Mouse (Mus musculus) right cerebral cortex, postnatal 4 days (tissue): ENCODE data around the gene Msx2.
A peak's percentile ranks its signal among the peaks of the same experiment; 100 is the strongest.

ENCODE experiments used
- DNase-seq: peaks from one replicate; pipeline ENCODE4 v3.0.0-alpha.2; 2022

Gene Msx2

DNA sequence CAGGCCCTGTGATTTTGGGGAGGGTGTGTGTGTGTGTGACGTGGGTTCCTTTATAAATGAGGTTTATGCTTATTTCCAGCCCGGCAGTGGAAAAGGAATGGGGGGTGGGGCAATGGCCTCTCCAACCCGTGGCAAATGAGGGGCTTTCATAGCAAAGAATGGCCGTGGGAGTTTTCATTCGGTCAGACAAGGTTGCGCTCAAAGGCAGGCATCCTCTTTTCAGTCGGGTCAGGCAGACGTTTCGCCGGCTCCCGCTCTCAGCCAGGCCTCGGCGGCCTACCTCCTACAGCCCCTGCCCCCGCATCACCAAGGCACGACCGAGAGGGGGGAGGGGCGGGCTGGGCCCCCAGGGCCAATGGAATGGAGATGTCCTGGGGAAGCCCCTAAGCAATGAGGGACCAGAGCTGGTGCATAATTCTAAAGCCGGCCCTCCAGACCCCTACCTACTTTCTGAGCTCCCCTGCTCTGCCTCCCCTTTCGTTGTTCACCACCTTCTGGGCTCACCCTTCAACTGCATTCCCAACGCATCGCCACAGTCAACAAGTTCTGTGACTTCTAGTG is 8.4 kb downstream of the Msx2 start:
- no peak for DNase-seq

DNA sequence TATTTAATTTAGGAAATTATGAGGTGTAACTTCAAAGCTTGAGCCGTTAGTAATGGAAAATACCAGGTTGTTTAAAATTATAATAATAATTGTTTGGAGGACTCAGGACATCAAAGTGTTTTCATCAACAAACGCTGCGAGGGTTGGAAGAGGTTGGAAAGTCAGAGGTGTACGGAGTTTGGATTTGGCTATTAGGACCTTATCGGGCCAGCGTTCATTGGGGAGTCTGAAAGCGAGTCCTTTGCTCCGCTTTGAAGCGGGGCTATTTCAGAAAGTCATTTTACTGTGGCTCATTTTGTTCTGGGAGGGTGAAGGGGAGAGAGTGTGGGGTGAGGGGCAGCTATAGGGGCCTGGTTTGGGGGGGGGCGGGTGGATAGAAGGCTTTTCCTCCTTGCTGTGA is 8.9 kb downstream of the Msx2 start:
- DNase-seq: no peak

GRCm38 (mm10) chr13:53463037-53463436 is 9.8 kb downstream of the Msx2 start:
- DNase-seq: no peak

GRCm38 (mm10) chr13:53462649-53462970 is 10.3 kb downstream of the Msx2 start:
- no peak for DNase-seq

GRCm38 (mm10) chr13:53461855-53462648 is 10.8 kb downstream of the Msx2 start:
- no peak for DNase-seq

DNA sequence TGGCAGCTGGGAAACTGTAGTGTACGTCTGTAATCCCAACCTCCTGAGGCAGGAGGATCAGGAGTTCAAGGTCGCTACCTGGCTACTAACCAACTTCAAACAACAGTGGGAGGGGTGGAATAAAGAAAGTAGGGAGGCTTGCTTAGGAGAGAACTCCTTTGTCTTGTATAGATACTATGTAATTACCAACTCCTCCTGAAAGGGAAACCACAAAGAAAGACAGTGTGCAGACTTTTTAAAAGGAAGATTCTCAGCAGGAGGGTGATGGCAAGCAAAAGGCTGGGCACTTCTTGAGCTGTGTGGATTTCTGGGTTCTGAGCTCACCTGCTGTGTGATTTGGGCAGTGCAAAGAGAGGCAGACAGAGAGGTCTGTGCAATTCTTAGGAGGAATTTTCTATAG is 11.5 kb downstream of the Msx2 start:
- DNase-seq: no peak

DNA sequence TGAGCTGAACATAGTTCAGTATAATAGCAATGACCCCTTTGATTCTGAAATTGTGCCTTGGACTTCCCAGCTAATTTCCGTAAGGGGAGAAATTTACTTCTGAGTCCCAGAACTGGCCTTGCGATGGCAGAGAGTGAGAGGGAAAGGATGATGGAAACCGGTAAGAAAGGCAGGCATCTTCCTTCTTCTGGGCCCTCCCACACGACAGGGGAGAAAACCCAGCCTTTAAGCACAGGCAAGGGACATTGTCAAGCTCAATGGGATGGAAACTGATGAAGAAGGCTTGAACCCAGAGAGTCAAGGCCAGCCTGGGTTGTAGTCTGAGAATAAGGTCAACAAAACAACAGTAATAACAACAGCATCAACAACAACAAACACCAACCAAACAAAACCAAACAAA is 14.1 kb downstream of the Msx2 start:
- DNase-seq: no peak

DNA sequence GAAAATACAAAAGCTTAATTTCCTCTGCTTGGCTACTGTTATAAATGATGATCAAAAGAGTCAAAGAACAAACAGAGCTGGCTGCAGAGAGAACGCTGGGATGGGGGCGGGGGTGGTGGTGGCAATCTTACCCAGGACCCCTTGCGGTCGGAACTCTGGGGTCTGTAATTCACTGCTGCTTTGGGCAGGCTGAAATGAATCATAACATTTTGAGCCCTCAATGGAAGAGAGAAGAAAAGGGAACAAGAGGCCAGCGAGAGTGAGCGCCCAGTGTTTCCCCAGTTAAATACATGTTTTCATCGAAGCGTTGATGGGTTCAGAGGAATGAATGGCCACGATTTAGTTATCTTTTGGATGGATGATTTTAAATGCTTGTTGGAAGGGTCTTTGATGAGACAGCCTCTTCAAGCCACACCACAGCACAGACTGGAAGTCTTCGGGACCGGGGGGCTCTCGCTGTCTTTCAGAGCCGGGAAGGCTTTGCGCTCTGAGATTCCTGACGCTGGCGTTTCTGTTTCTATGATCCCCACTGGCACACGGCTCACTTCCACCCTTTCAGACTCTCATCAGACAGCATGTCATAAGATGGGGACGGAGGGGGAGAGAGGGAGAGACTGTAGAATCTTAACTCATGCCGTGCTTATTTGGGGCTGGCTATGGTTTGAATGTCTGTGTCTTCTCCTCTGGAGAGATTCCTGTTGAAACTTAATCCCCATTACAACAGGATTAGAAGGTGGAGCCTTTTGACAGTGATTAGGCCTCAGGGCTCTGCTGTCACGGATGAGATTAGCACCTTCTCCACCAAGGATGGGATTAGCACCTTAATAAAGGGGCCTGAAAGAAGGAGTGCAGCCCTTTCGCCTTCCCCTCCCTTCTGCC is 17.8 kb downstream of the Msx2 start:
- no peak for DNase-seq

DNA sequence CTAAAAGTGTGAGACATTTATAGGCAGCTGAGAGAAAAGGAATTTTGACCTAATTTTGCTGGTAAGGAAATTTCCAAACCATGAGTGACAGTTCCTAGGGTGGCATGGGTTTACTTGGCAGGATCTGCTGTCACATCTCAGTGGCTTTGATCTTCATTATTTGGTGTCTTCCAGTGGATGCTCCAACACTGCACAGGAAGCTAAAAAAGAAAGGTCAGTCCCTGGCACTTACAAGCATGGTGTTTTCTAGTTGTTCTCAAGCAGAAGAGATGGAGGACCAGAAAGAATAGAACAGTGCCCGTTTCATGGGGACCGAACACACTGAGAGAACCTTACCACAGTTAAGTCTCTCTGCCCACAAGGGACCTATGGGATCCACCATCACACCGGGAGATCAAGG is 18.9 kb downstream of the Msx2 start:
- DNase-seq: no peak

GRCm38 (mm10) chr13:53447609-53448008 is 25.3 kb downstream of the Msx2 start:
- no peak for DNase-seq

GRCm38 (mm10) chr13:53443602-53444001 is 29.3 kb downstream of the Msx2 start:
- peak; percentile 75 for DNase-seq

GRCm38 (mm10) chr13:53442168-53442980 is 30.5 kb downstream of the Msx2 start:
- peak; percentile 75 for DNase-seq

DNA sequence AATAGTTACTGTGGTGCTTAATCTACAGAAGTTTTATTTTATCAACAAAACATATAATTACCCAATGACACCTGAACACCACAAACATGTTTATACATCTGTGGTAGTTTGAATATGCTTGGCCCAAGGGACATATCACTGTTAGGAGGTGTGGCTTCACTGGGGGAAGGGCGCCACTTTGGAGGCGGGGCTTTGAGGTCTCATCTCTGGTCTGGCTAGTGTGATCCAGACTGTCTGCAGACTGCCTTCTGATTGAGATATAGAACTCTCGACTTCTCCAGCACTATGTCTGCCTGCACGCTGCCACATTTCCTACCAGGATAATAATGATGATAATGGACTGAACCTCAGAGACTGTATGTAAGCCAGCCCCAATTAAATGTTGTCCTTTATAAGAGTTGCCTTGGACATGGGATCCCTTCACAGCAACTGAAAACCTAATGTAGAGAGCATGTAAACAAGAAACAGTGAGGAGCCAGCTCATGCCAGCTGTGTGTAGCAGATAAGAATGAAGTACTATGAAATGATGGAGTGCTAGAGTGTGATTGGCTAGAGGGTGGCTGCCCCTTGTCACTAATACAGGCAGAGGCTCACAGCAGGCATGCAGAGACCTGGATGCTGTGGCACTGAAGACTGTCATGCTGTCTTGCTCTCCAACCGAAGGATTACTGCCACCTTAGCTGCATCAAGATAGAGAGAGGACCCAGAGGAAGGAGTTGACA is 31.4 kb downstream of the Msx2 start:
- DNase-seq: no peak

DNA sequence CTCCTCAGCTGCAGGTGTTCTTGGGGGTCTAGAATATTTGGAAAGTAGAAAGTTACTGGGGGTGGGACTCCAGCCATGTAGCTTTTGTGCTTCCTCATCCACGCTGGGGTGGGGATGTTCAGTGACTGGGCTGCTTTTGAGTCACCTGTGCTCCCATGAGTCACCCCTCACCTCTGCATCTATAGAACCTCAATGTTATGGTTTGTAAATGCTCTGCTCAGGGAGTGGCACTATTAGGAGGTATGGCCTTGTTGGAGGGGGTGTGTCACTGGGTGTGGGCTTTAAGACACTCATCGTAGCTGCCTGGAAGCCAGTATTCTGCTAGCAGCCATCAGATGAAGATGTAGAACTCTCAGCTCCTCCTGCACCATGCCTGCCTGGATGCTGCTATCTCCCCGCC is 32.9 kb downstream of the Msx2 start:
- no peak for DNase-seq

DNA sequence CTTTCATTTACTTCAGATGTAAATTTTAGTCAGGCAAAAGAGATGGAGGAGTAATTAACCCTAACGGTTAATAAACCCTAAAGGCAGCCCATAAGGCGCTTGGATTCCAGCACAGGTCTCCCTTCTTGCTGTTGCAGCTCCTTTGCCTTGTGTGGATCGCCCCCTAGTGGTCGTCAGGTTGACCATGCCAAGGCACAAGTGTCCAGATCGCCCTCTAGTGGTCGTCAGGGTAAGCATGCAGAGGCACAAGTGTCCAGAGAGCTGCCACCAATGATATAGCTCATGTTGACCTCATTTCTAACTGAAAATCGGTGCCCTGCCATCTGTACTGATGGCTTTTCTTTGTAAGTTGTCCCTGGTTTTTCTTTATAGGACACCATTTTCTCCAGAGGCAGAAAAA is 46.4 kb downstream of the Msx2 start:
- DNase-seq: peak; percentile 90

DNA sequence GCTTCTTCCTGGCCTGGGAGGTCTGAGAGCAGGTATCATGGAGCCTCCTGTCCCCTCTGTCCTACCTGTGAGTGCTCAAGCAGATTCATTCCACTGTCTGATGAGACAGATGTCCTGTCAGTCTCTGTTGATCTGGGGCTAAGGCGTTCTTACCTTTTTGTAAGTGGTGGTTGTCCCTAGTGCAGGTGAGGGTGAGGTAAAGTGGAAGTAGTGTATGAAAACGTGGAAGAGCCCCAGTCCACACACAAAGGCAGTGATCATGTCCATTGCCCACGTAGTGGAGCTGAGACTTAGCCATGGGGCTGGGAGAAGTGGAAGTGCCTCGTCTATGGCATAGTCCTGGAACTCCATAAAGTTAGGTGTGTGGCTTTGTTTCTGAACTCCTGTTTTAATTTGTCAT is 51.7 kb downstream of the Msx2 start:
- DNase-seq: no peak

GRCm38 (mm10) chr13:53420741-53421140 is 52.1 kb downstream of the Msx2 start:
- no peak for DNase-seq

GRCm38 (mm10) chr13:53419681-53420080 is 53.2 kb downstream of the Msx2 start:
- DNase-seq: no peak

GRCm38 (mm10) chr13:53417701-53418100 is 55.2 kb downstream of the Msx2 start:
- no peak for DNase-seq
